ENCODE assay signal across 9 mouse cellular contexts in genomic region chr7:96718201-96719155, GRCm38 (mm10).
DNase-seq lines count a peak whose midpoint lies in the region; ATAC-seq lines count a peak whose summit lies in the region.
"Had no signal": no experiment of that assay in that cellular context is flagged by ENCODE, and none has a peak within 500 bp of the region (broad histone marks: within the 10 kb centered on the region; RNA-seq: fewer than 3 reads in every experiment).

No protein-coding gene starts in this region.

- ATAC-seq in forebrain, embryonic 14.5 days: peak; percentile 87

- no peak overlapping the region for H3K4me3 ChIP-seq in forebrain, embryonic 14.5 days (ENCODE audit: low read depth, low read length)
- H3K4me3 ChIP-seq: limb, embryonic 15.5 days had no signal

- DNase-seq in right cerebral cortex, postnatal 10 days (ENCODE audit: low spot score in 2 of 2): peak; percentile 42 to 59
- DNase-seq in right cerebral cortex, postnatal 36 days (ENCODE audit: low spot score in 2 of 2): no peak
- DNase-seq in forebrain, embryonic 14.5 days (ENCODE audit: low spot score): peak; percentile 79
- DNase-seq in mesoderm, embryonic 11.5 days (ENCODE audit: low read depth, low spot score): peak; percentile 60
- DNase-seq in kidney, adult 9 months: no peak
- DNase-seq in adipocyte (ENCODE audit: low spot score): no peak
- no peak for DNase-seq in heart, postnatal 4 days
- no peak for DNase-seq in ovary, postnatal 14 days (ENCODE audit: low spot score)

- H3K27me3 ChIP-seq in forebrain, embryonic 14.5 days (replicated peaks; ENCODE audit: control insufficient read depth, insufficient read depth, low read length): no peaks in the 10 kb centered on the region
- H3K27me3 ChIP-seq: limb, embryonic 15.5 days had no signal

- 12% methylated on average over 14 of the region's 14 CpGs for WGBS in forebrain, embryonic 14.5 days

- H3K27ac ChIP-seq in forebrain, embryonic 14.5 days (ENCODE audit: low read depth, low read length): peak overlapping the region; percentile 67
- H3K27ac ChIP-seq: limb, embryonic 15.5 days had no signal

- H3K4me1 ChIP-seq in forebrain, embryonic 14.5 days (ENCODE audit: control insufficient read depth, insufficient read depth, low read length): peaks cover 31% of the 10 kb centered on the region

- no peaks in the 10 kb centered on the region for H3K9me3 ChIP-seq in forebrain, embryonic 14.5 days (replicated peaks; ENCODE audit: control insufficient read depth, low read length)
- H3K9me3 ChIP-seq: limb, embryonic 15.5 days had no signal

- no peak overlapping the region for H3K9ac ChIP-seq in forebrain, embryonic 14.5 days (ENCODE audit: low read length)
- H3K9ac ChIP-seq: limb, embryonic 15.5 days had no signal

- H3K36me3 ChIP-seq in forebrain, embryonic 14.5 days (ENCODE audit: control insufficient read depth, insufficient read depth, low read length): peaks cover 5% of the 10 kb centered on the region; the same call in 1 of the 2 replicates

- no peak overlapping the region for H3K4me2 ChIP-seq in forebrain, embryonic 14.5 days (ENCODE audit: low read length)
- H3K4me2 ChIP-seq: limb, embryonic 15.5 days had no signal

Comparison
In these comparisons a context has a peak if more than half of its experiments do, and no peak if none do; other contexts are left out.
1. DNase-seq: peak in right cerebral cortex, postnatal 10 days (2 of 2), forebrain, embryonic 14.5 days (single experiment) and mesoderm, embryonic 11.5 days (single experiment); none in right cerebral cortex, postnatal 36 days (0 of 2), kidney, adult 9 months (single experiment), adipocyte (single experiment), heart, postnatal 4 days (single experiment) and ovary, postnatal 14 days (single experiment).